Mouse (Mus musculus): ENCODE measurements around the gene Stk10.
A peak's percentile ranks its signal among the peaks of the same experiment; 100 is the strongest.

Stk10 gene

GRCm38 (mm10) chr11:32629713-32630211, 96.7 kb downstream of the Stk10 start:
- DNase-seq (ENCODE audit: low spot score in 2 of 2) = no peak

GRCm38 (mm10) chr11:32632671-32633070, 99.6 kb downstream of the Stk10 start:
- DNase-seq (ENCODE audit: low spot score in 2 of 2) = no peak

GRCm38 (mm10) chr11:32633542-32633941, 100.4 kb downstream of the Stk10 start:
- DNase-seq (ENCODE audit: low spot score in 2 of 2) = no peak

DNA sequence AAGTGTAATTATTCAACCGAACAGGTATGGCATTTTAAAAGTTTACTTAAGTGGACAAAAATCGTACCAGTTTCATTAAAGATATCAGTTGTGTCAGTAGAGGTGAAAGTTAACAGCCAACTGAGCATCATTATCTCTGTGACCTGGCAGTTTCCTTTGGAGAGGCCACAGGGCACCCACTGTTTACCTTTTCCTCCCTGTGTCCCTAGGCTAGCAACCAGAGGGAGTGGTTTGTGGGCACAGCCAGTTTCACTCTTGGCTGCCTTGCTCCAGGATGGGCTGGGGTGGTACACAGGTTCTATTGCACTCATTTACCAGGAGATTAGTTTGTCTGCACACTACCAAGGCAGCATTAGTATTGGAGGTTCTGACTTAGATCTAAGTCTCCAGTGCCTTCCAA, 101.0 kb downstream of the Stk10 start:
- DNase-seq (ENCODE audit: low spot score in 2 of 2) = no peak

DNA sequence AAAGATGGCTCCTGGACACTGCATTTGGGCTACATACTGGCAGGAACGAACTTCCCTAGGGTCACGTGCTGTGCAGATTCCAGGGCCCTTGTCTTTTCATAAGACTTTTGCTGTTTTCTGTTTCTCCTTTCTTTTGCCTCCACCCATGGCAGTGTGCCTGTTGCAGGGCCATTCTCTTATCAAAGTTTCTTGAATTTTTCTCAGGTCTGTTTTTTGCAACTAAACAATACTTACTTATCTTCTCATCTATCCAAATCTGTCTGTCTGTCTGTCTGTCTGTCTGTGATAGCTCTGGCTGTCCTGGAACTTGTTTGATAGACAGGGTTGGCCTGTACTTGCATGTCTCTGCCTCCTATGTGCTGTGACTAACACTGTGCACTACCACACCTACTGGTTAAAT, 101.7 kb downstream of the Stk10 start:
- DNase-seq (ENCODE audit: low spot score in 2 of 2) = no peak

- no peak for DNase-seq (ENCODE audit: low spot score in 2 of 2)
Observed at GRCm38 (mm10) chr11:32636275-32636674, 103.2 kb downstream of the Stk10 start.

- no peak for DNase-seq (ENCODE audit: low spot score in 2 of 2)
Observed at GRCm38 (mm10) chr11:32638521-32639255, 105.6 kb downstream of the Stk10 start.

DNA sequence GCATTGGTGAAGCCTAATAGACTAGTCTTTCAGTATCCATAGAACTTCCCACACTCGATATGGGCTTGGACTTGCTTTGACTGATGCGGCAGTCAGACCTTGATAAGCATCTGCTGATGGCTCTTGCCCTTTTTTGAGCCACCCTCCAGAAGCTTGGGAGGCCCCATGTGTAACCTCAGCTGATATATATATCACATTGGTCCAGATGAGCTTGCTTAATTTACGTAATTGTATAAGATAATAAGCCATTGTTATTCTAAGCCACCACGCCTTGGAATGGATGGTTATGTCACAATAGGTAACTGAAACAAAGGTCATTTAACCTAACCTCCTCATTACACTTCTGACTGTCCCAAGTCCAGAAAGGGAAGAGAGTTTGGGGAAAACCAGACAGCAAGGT, 107.5 kb downstream of the Stk10 start:
- DNase-seq (ENCODE audit: low spot score in 2 of 2) = no peak

- DNase-seq (ENCODE audit: low spot score in 2 of 2) = peak; percentile 89 to 95
Observed at GRCm38 (mm10) chr11:32642249-32642876, 109.3 kb downstream of the Stk10 start, which contains the start of gene Fbxw11. TSS of gene Fbxw11 (plus strand) at chr11:32642724.

- peak in 1 of 2 experiments; percentile 33 for DNase-seq (ENCODE audit: low spot score in 2 of 2)
Observed at GRCm38 (mm10) chr11:32642899-32643886, 110.1 kb downstream of the Stk10 start.

DNA sequence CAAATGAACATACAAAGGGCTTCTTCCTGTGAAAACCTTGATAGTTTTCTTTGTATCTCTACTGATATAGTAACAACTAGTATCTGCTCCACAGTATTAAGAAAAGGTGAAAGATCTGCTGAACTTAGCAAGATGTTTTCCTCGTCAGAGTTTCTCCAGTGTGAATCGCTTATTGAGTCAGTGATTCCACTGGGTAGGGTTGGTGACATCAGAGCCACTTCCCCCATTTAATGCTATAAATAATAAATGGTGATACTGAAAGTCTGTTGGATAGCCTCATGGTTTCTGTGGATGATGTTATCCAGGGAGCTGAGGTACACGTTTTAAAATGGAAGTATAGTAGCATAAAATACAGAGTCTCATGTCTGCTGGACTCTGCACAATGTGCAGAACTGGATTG, 110.9 kb downstream of the Stk10 start:
- no peak for DNase-seq (ENCODE audit: low spot score in 2 of 2)

GRCm38 (mm10) chr11:32647265-32647664, 114.2 kb downstream of the Stk10 start:
- no peak for DNase-seq (ENCODE audit: low spot score in 2 of 2)

DNA sequence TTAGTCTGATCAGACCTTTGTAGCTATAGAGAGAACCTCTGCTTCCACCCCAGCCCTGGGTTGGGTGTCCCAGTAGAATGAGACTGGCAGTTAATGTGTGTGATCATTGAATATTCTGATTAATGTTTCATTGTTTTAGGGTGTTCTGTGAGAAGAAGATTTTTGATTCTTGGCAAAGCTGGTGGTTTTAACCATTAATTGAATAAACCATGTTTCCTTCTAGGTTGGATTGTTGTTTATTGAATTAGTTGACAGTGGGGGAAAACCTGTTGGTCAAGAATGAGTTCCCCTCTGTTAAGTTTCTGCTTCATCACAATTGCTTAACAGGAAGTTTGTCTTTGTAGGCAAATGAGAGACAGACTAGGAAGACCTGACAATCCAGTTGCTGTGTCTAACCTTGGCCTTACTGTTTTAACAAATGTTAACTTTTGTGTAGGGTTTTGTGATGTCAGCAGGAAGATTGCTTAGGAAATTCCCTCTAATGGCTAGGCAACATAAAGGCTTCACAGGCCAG, 117.2 kb downstream of the Stk10 start:
- DNase-seq (ENCODE audit: low spot score in 2 of 2) = no peak

DNA sequence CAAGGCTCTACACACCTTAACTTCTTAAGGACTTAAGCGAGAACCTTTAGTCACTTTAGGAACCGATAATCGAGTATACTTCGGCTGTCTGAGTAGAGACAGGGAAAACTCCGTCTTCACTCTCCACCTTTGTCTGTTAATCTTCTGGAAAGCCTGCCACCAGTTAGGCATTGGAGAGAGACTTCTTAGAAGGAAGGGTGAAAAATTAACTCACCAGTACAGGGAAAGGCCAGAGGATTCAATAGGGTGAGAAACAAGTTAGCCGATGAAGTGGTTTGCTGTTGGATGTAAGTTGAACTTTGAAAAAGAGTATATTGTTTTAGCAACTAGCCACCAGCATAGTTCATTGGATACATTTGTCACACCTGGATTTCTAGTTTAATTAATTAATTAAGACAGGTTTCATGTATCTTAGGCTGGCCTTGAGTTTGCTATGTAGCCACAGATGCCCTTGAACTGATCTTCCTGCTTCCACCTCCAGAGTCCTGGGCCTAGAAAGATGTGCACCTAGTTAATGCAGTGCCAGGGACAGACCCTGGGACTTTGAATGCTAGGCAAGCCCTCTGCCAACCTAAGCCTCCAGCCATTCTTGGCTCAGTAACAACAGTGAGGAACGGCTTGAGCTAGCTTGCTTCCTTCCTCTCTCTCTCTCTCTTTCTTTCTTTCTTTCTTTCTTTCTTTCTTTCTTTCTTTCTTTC, 117.9 kb downstream of the Stk10 start:
- no peak for DNase-seq (ENCODE audit: low spot score in 2 of 2)

DNA sequence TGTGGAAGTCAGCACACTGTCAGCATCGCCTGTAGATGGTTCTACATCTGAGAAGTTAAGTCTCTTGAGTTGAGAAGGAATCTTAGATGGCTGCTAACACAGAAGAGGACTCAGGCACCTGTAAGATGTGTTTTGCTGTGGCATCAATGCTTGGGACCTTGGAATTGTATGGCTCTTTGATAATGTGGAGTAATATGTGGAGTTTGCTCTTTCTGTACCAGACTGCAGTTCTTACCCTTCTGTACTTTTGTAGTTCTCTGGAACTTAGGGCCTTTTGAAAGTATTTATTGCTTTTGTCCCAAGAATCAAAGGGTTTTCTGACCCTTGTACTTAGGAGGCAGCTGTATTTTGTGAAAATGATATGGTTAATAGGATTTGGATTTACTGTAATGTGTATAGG, 118.6 kb downstream of the Stk10 start:
- no peak for DNase-seq (ENCODE audit: low spot score in 2 of 2)

- DNase-seq (ENCODE audit: low spot score in 2 of 2) = no peak
Observed at GRCm38 (mm10) chr11:32662082-32662656, 129.1 kb downstream of the Stk10 start.

- DNase-seq (ENCODE audit: low spot score in 2 of 2) = no peak
Observed at GRCm38 (mm10) chr11:32665639-32666038, 132.5 kb downstream of the Stk10 start.

DNA sequence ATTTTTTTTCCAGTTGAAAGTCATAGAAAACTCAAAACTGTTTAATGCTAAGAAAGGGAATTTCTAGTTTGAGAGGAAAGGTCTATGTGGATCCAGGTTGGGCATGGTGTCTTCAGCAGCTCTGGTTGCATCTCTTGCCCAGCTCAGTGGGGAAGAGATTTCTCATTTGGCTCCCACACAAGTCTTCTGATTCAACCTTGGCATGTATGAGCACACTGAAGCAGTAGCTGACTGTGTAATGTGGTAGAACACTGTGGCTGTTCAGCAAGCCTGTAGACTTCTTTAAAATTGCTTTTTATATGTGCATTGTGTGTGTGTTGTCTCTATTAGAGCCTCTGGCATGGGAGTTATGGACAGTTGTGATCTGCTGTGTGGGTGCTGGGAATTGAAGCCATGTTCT, 133.9 kb downstream of the Stk10 start:
- no peak for DNase-seq (ENCODE audit: low spot score in 2 of 2)

- DNase-seq (ENCODE audit: low spot score in 2 of 2) = no peak
Observed at GRCm38 (mm10) chr11:32671480-32671879, 138.4 kb downstream of the Stk10 start.

Data from left cerebral cortex, adult 9 months (tissue).